Mouse (Mus musculus): ENCODE results near the gene Gm21812. TPM values are rescaled to one million over a fixed set of nuclear protein-coding genes. Genes with fewer than 3 reads are reported as not detected.
"Not testable (repeated sequence)": the region's sequence is repeated elsewhere in the genome, so short reads cannot be mapped to it uniquely, and the experiment has no call there.

The Gm21812 gene
- total RNA-seq (2022) = not detected

GRCm38 (mm10) chrY:9347084-9347483 is at the start of gene Gm21812:
Gene Gm21812, minus strand, starts transcription at chrY:9347184.
- DNase-seq (ENCODE audit: low spot score) = not testable (repeated sequence)

Other genes starting within 250 kb of the Gm21812 start
- not detected for gene Gm21292, start 213.3 kb downstream of the Gm21812 start, total RNA-seq (2022)
- gene Gm21721, start 145.0 kb downstream of the Gm21812 start, total RNA-seq (2022) = not detected
- gene Gm21874, start 69.0 kb upstream of the Gm21812 start, total RNA-seq (2022) = not detected

All from heart, adult 8-10 months (tissue).